Mouse (Mus musculus) mouse trophoblast stem cell (cell line): Measurements from ENCODE around the gene Tjp3.
"Not testable (repeated sequence)": the region's sequence is repeated elsewhere in the genome, so short reads cannot be mapped to it uniquely, and the experiment has no call there.

ENCODE experiments used
- in situ Hi-C, 2 experiments: fragments of 300-500 bp; cut with MseI, MboI; formaldehyde crosslinking; loops; 2 replicates in 1 of 2; 3 replicates in 1 of 2; pipeline ENCODE4 v1.15.1; 2025

Gene Tjp3

GRCm38 (mm10) chr10:81233226-81233585 lies 58.2 kb downstream of the Tjp3 start:
- in situ Hi-C loops = no loop called here

GRCm38 (mm10) chr10:81232580-81233225 lies 58.7 kb downstream of the Tjp3 start, which contains the start of gene Zfr2:
Gene Zfr2, plus strand, starts transcription at chr10:81233155.
- in situ Hi-C loops = no loop called here

- in situ Hi-C loops = no loop called here
Observed at GRCm38 (mm10) chr10:81231436-81231835, 59.9 kb downstream of the Tjp3 start.

GRCm38 (mm10) chr10:81230438-81231332 lies 60.7 kb downstream of the Tjp3 start, which contains the start of gene Atcay:
Gene Atcay, minus strand, starts transcription at chr10:81230833.
- in situ Hi-C loops = no loop called here

GRCm38 (mm10) chr10:81229735-81230437 lies 61.5 kb downstream of the Tjp3 start:
- in situ Hi-C loops = no loop called here

GRCm38 (mm10) chr10:81223731-81224130 lies 67.7 kb downstream of the Tjp3 start:
- in situ Hi-C loops = not testable (repeated sequence)
